ENCODE assay signal across 22 mouse cellular contexts in genomic region chr3:22152773-22153172, GRCm38 (mm10).
DNase-seq lines count a peak whose midpoint lies in the region; ATAC-seq and TF ChIP-seq lines count a peak whose summit lies in the region.
"Had no signal": no experiment of that assay in that cellular context is flagged by ENCODE, and none has a peak within 500 bp of the region (broad histone marks: within the 10 kb centered on the region; RNA-seq: fewer than 3 reads in every experiment).

No protein-coding gene starts in this region.

- TF ChIP-seq CTCF in CH12.LX (conservative IDR thresholded peaks at IDR 0.05 in 1 of 2, IDR thresholded peaks at IDR 0.05 in 1 of 2; ENCODE audit: low read depth in 2 of 2, low read length in 2 of 2), result no peak

- DNase-seq in A20 (ENCODE audit: low read depth, low spot score), result peak; percentile 71
- peak; percentile 24 for DNase-seq in CH12.LX (ENCODE audit: extremely low read depth)
- DNase-seq in adrenal gland, postnatal 10 days, result no peak
- DNase-seq in kidney, adult 18-20 months, result no peak
- no peak for DNase-seq in cerebellum, adult 9-10 months
- DNase-seq in urinary bladder, postnatal 14 days (ENCODE audit: low spot score), result no peak
- DNase-seq: adrenal gland, postnatal 14 days; cerebellum, adult 8-10 months; forebrain, postnatal 0 days; gastrocnemius, postnatal 25 days; heart, postnatal 36 days; kidney, adult 2 months; kidney, postnatal 10 days; right cerebral cortex, postnatal 14 days; thymus, postnatal 14 days had no signal

- peak; percentile 97 for ATAC-seq in granulocyte monocyte progenitor cell, adult 5-6 weeks (replicated peaks; ENCODE audit: poor library complexity, severe bottlenecking)
- 0 out of 2 replicates have a peak, but pooled peaks have one; percentile 75 for ATAC-seq in monocyte, adult 5-6 weeks (replicated peaks; ENCODE audit: insufficient number of reproducible peaks, low FRiP score, low TSS enrichment, poor library complexity, severe bottlenecking)
- ATAC-seq: forebrain, postnatal 0 days had no signal

- H3K79me2 ChIP-seq in CH12.LX (replicated peaks; ENCODE audit: control insufficient read depth, extremely low read depth, insufficient read depth, poor library complexity, severe bottlenecking), result peaks cover 15% of the 10 kb centered on the region

- TF ChIP-seq POLR2A in CH12.LX (IDR thresholded peaks at IDR 0.05; ENCODE audit: low read depth, low read length), result no peak

- no peak overlapping the region for H3K27ac ChIP-seq in CH12.LX (ENCODE audit: insufficient read depth, low read depth)
- H3K27ac ChIP-seq: embryonic facial prominence, embryonic 10.5 days; heart, embryonic 15.5 days; limb, embryonic 10.5 days; macrophage; midbrain, embryonic 12.5 days had no signal

- H3K9ac ChIP-seq in CH12.LX (ENCODE audit: insufficient read depth, low read depth), result no peak overlapping the region
- H3K9ac ChIP-seq: forebrain, postnatal 0 days; heart, embryonic 15.5 days; midbrain, embryonic 12.5 days had no signal

- peaks cover 5 to 31% of the 10 kb centered on the region in 2 experiments for H3K36me3 ChIP-seq in CH12.LX (replicated peaks in 1 of 2; ENCODE audit: control insufficient read depth in 1 of 2, insufficient read depth in 1 of 2, low read length in 1 of 2)
- H3K36me3 ChIP-seq: heart, embryonic 15.5 days had no signal

- H3K4me3 ChIP-seq in CH12.LX (replicated peaks in 1 of 3; ENCODE audit: low read depth in 2 of 3, low read length in 2 of 3, poor library complexity in 1 of 3), result no peak overlapping the region
- H3K4me3 ChIP-seq: embryonic facial prominence, embryonic 10.5 days; heart, embryonic 15.5 days; limb, embryonic 10.5 days; midbrain, embryonic 12.5 days had no signal

- TF ChIP-seq RAD21 in CH12.LX (IDR thresholded peaks at IDR 0.05; ENCODE audit: low read depth, low read length), result no peak

- no peak overlapping the region for H3K4me2 ChIP-seq in CH12.LX (ENCODE audit: insufficient read depth, low read depth, poor library complexity, severe bottlenecking)
- H3K4me2 ChIP-seq: heart, embryonic 15.5 days; midbrain, embryonic 12.5 days had no signal

- no peaks in the 10 kb centered on the region for H3K27me3 ChIP-seq in CH12.LX (replicated peaks)
- H3K27me3 ChIP-seq: heart, embryonic 15.5 days; midbrain, embryonic 12.5 days had no signal

- TF ChIP-seq EP300 in CH12.LX (IDR thresholded peaks at IDR 0.05; ENCODE audit: low read length), result no peak

- dilution Hi-C loops in CH12.LX (cut with MboI; ENCODE audit: extremely low pct_ligation_motif_present, extremely low pct_unique_long_range_greater_than_20kb, low sequenced_read_pairs), result no loop called here

- H3K9me3 ChIP-seq in CH12.LX (replicated peaks; ENCODE audit: low read length), result no peaks in the 10 kb centered on the region
- H3K9me3 ChIP-seq: heart, embryonic 15.5 days had no signal

- in situ Hi-C loops in CH12.LX (cut with MboI; ENCODE audit: low pct_ligation_motif_present, low pct_unique_long_range_greater_than_20kb, low sequenced_read_pairs), result no loop called here

- peaks cover 2 to 31% of the 10 kb centered on the region in 2 experiments; a peak in 1 of 4 replicates for H3K4me1 ChIP-seq in CH12.LX (ENCODE audit: control insufficient read depth in 1 of 2, insufficient read depth in 2 of 2)
- H3K4me1 ChIP-seq: embryonic facial prominence, embryonic 10.5 days; heart, embryonic 15.5 days; limb, embryonic 10.5 days; midbrain, embryonic 12.5 days had no signal

TF ChIP-seq in CH12.LX, 34 proteins besides CTCF, POLR2A, EP300 and RAD21:
- TF ChIP-seq HCFC1 (IDR thresholded peaks at IDR 0.05; ENCODE audit: low read depth, low read length), result no peak
- TF ChIP-seq MYC (IDR thresholded peaks at IDR 0.05; ENCODE audit: low read depth, low read length), result no peak
- no peak for TF ChIP-seq SIN3A (IDR thresholded peaks at IDR 0.05; ENCODE audit: low read length)
- no peak for TF ChIP-seq ETS1 (conservative IDR thresholded peaks at IDR 0.05; ENCODE audit: low read depth, low read length)
- no peak for TF ChIP-seq MEF2A (IDR thresholded peaks at IDR 0.05; ENCODE audit: borderline replicate concordance, low read depth, low read length)
- no peak for TF ChIP-seq USF1 (IDR thresholded peaks at IDR 0.05; ENCODE audit: low read depth, low read length)
- no peak for TF ChIP-seq IRF4 (IDR thresholded peaks at IDR 0.05; ENCODE audit: low read depth, low read length)
- no peak for TF ChIP-seq NRF1 (IDR thresholded peaks at IDR 0.05; ENCODE audit: low read depth, low read length)

Comparison
In these comparisons a context has a peak if more than half of its experiments do, and no peak if none do; other contexts are left out.
1. DNase-seq: peak in A20 (single experiment) and CH12.LX (single experiment); none in adrenal gland, postnatal 10 days (single experiment), kidney, adult 18-20 months (single experiment), cerebellum, adult 9-10 months (single experiment) and urinary bladder, postnatal 14 days (single experiment).